Mouse (Mus musculus): ENCODE measurements around the gene Sobp. TPM values are rescaled to one million over a fixed set of nuclear protein-coding genes. Genes with fewer than 3 reads are reported as not detected.

Gene Sobp
- polyA plus RNA-seq, 1 experiment = 1.8 TPM

DNA sequence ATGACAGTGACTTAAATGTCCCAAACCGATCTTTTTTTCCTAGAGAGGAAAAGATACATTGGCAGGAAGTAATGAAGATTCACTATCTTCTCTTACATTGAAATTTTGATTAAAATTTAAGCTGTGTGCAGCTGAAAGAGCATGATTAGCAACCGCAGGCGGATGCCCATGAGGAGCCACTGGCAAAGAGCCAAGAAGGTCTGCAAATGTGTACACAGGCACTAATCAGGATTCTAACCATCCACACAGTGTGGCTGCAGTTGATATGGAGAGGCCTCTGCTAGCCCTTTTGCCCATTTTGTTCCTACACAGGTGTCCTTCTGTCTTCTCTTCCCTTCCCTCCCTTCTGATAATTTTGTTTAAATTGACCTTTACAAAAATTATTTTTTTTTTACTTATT lies 84.3 kb downstream of the Sobp start:
- H3K36me3 ChIP-seq (ENCODE audit: control insufficient read depth, insufficient read depth, low read length) = no peaks in the 10 kb centered on the region
- H3K27ac ChIP-seq (ENCODE audit: control insufficient read depth, insufficient read depth, low read depth, low read length) = no peak overlapping the region
- no peak overlapping the region for H3K4me3 ChIP-seq (ENCODE audit: control insufficient read depth, low read depth, low read length)
- no peak for TF ChIP-seq POLR2A (IDR thresholded peaks at IDR 0.05; ENCODE audit: control insufficient read depth, low read depth, low read length)
- no peak for TF ChIP-seq CTCF (IDR thresholded peaks at IDR 0.05; ENCODE audit: control insufficient read depth, insufficient read depth, insufficient replicate concordance, low read depth, low read length)
- no peaks in the 10 kb centered on the region for H3K4me1 ChIP-seq (ENCODE audit: control insufficient read depth, insufficient read depth, low read length)
- no peaks in the 10 kb centered on the region for H3K27me3 ChIP-seq (ENCODE audit: control insufficient read depth, insufficient read depth, low read length)

DNA sequence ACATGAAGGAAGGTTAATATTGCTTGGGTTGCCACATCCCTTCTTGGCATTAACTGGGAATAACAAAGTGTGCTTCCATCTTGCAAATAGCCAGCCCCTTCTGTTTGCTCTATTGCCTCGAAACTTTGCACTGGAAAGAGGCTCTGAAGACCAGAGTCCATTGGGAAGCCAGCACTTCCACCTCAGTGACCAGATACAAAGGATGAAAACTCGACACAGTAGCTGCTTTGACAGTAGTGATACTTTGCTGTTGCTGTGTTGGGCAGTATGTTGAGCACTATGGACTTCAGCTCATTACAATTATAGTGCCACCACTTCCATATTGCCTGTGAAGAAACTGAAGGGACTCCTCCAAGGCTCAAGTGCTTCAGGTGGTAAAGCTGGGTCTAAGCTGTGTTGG lies 86.9 kb downstream of the Sobp start:
- TF ChIP-seq POLR2A (IDR thresholded peaks at IDR 0.05; ENCODE audit: control insufficient read depth, low read depth, low read length) (no peak), CTCF (IDR thresholded peaks at IDR 0.05; ENCODE audit: control insufficient read depth, insufficient read depth, insufficient replicate concordance, low read depth, low read length) (no peak)
- H3K27me3 ChIP-seq (ENCODE audit: control insufficient read depth, insufficient read depth, low read length) = no peaks in the 10 kb centered on the region
- no peak overlapping the region for H3K27ac ChIP-seq (ENCODE audit: control insufficient read depth, insufficient read depth, low read depth, low read length)
- H3K4me3 ChIP-seq (ENCODE audit: control insufficient read depth, low read depth, low read length) = no peak overlapping the region
- no peaks in the 10 kb centered on the region for H3K36me3 ChIP-seq (ENCODE audit: control insufficient read depth, insufficient read depth, low read length)
- H3K4me1 ChIP-seq (ENCODE audit: control insufficient read depth, insufficient read depth, low read length) = no peaks in the 10 kb centered on the region

GRCm38 (mm10) chr10:43086888-43087287 lies 87.4 kb downstream of the Sobp start:
- Histone ChIP-seq H3K4me1 (ENCODE audit: control insufficient read depth, insufficient read depth, low read length) (no peaks in the 10 kb centered on the region), H3K27ac (ENCODE audit: control insufficient read depth, insufficient read depth, low read depth, low read length) (no peak overlapping the region), H3K36me3 (ENCODE audit: control insufficient read depth, insufficient read depth, low read length) (no peaks in the 10 kb centered on the region), H3K27me3 (ENCODE audit: control insufficient read depth, insufficient read depth, low read length) (no peaks in the 10 kb centered on the region), H3K4me3 (ENCODE audit: control insufficient read depth, low read depth, low read length) (no peak overlapping the region)
- no peak for TF ChIP-seq POLR2A (IDR thresholded peaks at IDR 0.05; ENCODE audit: control insufficient read depth, low read depth, low read length)
- TF ChIP-seq CTCF (IDR thresholded peaks at IDR 0.05; ENCODE audit: control insufficient read depth, insufficient read depth, insufficient replicate concordance, low read depth, low read length) = no peak

GRCm38 (mm10) chr10:43084087-43084366 lies 90.3 kb downstream of the Sobp start:
- H3K27me3 ChIP-seq (ENCODE audit: control insufficient read depth, insufficient read depth, low read length) = no peaks in the 10 kb centered on the region
- H3K4me1 ChIP-seq (ENCODE audit: control insufficient read depth, insufficient read depth, low read length) = no peaks in the 10 kb centered on the region
- H3K36me3 ChIP-seq (ENCODE audit: control insufficient read depth, insufficient read depth, low read length) = no peaks in the 10 kb centered on the region
- no peak overlapping the region for H3K27ac ChIP-seq (ENCODE audit: control insufficient read depth, insufficient read depth, low read depth, low read length)
- TF ChIP-seq CTCF (IDR thresholded peaks at IDR 0.05; ENCODE audit: control insufficient read depth, insufficient read depth, insufficient replicate concordance, low read depth, low read length) (no peak), POLR2A (IDR thresholded peaks at IDR 0.05; ENCODE audit: control insufficient read depth, low read depth, low read length) (no peak)
- H3K4me3 ChIP-seq (ENCODE audit: control insufficient read depth, low read depth, low read length) = no peak overlapping the region

DNA sequence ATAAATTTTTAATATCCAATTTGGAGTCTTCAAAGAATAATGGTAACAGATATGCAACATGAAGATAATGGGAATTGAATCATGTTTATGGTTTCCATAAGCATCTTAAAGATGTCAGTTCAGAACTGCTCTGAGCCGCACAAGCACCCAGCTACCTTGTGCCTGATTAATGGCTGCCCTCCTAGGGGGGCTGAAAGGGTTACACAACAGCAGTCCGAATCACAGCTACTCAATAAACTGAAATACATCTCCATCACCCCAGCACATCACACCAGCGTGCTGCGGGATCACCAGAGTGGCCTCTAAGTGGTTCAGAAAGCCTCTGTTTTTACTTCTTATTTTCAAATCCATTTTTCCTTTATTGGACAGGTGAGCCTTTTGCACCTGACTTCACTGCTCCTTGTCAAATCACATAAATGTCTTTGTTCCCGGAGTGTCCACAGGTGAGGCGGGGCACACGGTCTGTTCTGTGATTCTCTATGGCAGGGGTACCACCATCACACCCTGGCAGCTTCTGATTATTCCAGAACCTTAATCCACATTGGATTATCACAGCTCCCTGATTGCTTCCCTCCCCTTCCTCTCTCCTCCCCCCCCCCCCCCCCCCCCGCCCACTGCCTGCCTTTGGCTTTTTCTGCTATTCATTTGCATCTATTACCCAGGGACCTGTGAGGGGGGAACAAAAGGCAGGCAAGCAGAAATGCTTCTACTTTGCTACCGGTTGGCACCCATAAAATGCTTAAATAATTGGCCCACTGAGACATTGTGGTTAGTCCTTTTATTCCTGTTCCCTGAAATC lies 90.8 kb downstream of the Sobp start:
- no peaks in the 10 kb centered on the region for H3K4me1 ChIP-seq (ENCODE audit: control insufficient read depth, insufficient read depth, low read length)
- H3K27me3 ChIP-seq (ENCODE audit: control insufficient read depth, insufficient read depth, low read length) = no peaks in the 10 kb centered on the region
- no peak overlapping the region for H3K4me3 ChIP-seq (ENCODE audit: control insufficient read depth, low read depth, low read length)
- no peak for TF ChIP-seq POLR2A (IDR thresholded peaks at IDR 0.05; ENCODE audit: control insufficient read depth, low read depth, low read length)
- TF ChIP-seq CTCF (IDR thresholded peaks at IDR 0.05; ENCODE audit: control insufficient read depth, insufficient read depth, insufficient replicate concordance, low read depth, low read length) = no peak
- no peak overlapping the region for H3K27ac ChIP-seq (ENCODE audit: control insufficient read depth, insufficient read depth, low read depth, low read length)
- no peaks in the 10 kb centered on the region for H3K36me3 ChIP-seq (ENCODE audit: control insufficient read depth, insufficient read depth, low read length)

- H3K27ac ChIP-seq (ENCODE audit: control insufficient read depth, insufficient read depth, low read depth, low read length) = no peak overlapping the region
- H3K4me3 ChIP-seq (ENCODE audit: control insufficient read depth, low read depth, low read length) = no peak overlapping the region
- H3K4me1 ChIP-seq (ENCODE audit: control insufficient read depth, insufficient read depth, low read length) = no peaks in the 10 kb centered on the region
- no peaks in the 10 kb centered on the region for H3K36me3 ChIP-seq (ENCODE audit: control insufficient read depth, insufficient read depth, low read length)
- TF ChIP-seq CTCF (IDR thresholded peaks at IDR 0.05; ENCODE audit: control insufficient read depth, insufficient read depth, insufficient replicate concordance, low read depth, low read length) (no peak), POLR2A (IDR thresholded peaks at IDR 0.05; ENCODE audit: control insufficient read depth, low read depth, low read length) (no peak)
- H3K27me3 ChIP-seq (ENCODE audit: control insufficient read depth, insufficient read depth, low read length) = no peaks in the 10 kb centered on the region
These were observed 93.0 kb downstream of the Sobp start for GRCm38 (mm10) chr10:43081316-43081715.

- Histone ChIP-seq H3K4me1 (ENCODE audit: control insufficient read depth, insufficient read depth, low read length) (no peaks in the 10 kb centered on the region), H3K4me3 (ENCODE audit: control insufficient read depth, low read depth, low read length) (no peak overlapping the region), H3K27me3 (ENCODE audit: control insufficient read depth, insufficient read depth, low read length) (no peaks in the 10 kb centered on the region), H3K27ac (ENCODE audit: control insufficient read depth, insufficient read depth, low read depth, low read length) (no peak overlapping the region), H3K36me3 (ENCODE audit: control insufficient read depth, insufficient read depth, low read length) (no peaks in the 10 kb centered on the region)
- TF ChIP-seq CTCF (IDR thresholded peaks at IDR 0.05; ENCODE audit: control insufficient read depth, insufficient read depth, insufficient replicate concordance, low read depth, low read length) = no peak
- TF ChIP-seq POLR2A (IDR thresholded peaks at IDR 0.05; ENCODE audit: control insufficient read depth, low read depth, low read length) = no peak
These were observed 98.7 kb downstream of the Sobp start for GRCm38 (mm10) chr10:43075535-43076152.

All from testis, adult 2 months (tissue).